Mouse (Mus musculus) olfactory bulb, adult 2 months (tissue): ENCODE data around the gene Bcl7a. TPM values are rescaled to one million over a fixed set of nuclear protein-coding genes. Genes with fewer than 3 reads are reported as not detected.

ENCODE experiments used
- H3K27ac ChIP-seq: fragments of 200-500 bp; 2 replicates; pipeline ENCODE4 v1.5.1; 2012; ENCODE audit warnings: low read depth, low read length; ENCODE audit not compliant: insufficient read depth
- H3K4me1 ChIP-seq: fragments of 200-500 bp; 2 replicates; pipeline ENCODE4 v1.6.1; 2012; ENCODE audit warnings: low read length; ENCODE audit not compliant: control insufficient read depth, insufficient read depth
- H3K4me3 ChIP-seq: fragments of 200-500 bp; 2 replicates; pipeline ENCODE4 v1.5.1; 2012; ENCODE audit warnings: mild to moderate bottlenecking, low read depth, low read length, moderate library complexity; ENCODE audit not compliant: insufficient read depth
- CTCF ChIP-seq: fragments of 200-500 bp; IDR thresholded peaks from 2 replicates; pipeline ENCODE4 v1.5.1; 2012; ENCODE audit warnings: low read depth, mild to moderate bottlenecking, low read length, moderate library complexity; ENCODE audit not compliant: insufficient read depth
- POLR2A ChIP-seq: fragments of 200-500 bp; IDR thresholded peaks from 2 replicates; pipeline ENCODE4 v1.6.1; 2012; ENCODE audit warnings: mild to moderate bottlenecking, low read depth, low read length, moderate library complexity; ENCODE audit not compliant: insufficient read depth
- WGBS: fragments of 180-500 bp; shearing (Covaris S2); methylation state at CpG from one replicate; pipeline ENCODE4 v1.1.7; 2018; 5-methylcytosine and 5-hydroxymethylcytosine counted together
- polyA plus RNA-seq: library from polyadenylated mRNA; stranded (reverse); fragments of >200 nt; gene quantifications from 2 replicates; pipeline ENCODE4 v1.2.4, GENCODE M21; 2012; ENCODE audit warnings: low replicate concordance; ENCODE audit not compliant: missing spikeins, insufficient read depth, insufficient read length

Gene Bcl7a
- polyA plus RNA-seq, 1 experiment, result not detected

- TF ChIP-seq POLR2A (no peak), CTCF (no peak)
- H3K4me3 ChIP-seq, result peak overlapping the region; percentile 65
- peak overlapping the region; percentile 89 for H3K27ac ChIP-seq
- peaks cover 22% of the 10 kb centered on the region for H3K4me1 ChIP-seq
- 3% methylated on average over 22 of the region's 22 CpGs for WGBS
These were observed 2.4 kb downstream of the Bcl7a start for GRCm38 (mm10) chr5:123345853-123346654.

DNA sequence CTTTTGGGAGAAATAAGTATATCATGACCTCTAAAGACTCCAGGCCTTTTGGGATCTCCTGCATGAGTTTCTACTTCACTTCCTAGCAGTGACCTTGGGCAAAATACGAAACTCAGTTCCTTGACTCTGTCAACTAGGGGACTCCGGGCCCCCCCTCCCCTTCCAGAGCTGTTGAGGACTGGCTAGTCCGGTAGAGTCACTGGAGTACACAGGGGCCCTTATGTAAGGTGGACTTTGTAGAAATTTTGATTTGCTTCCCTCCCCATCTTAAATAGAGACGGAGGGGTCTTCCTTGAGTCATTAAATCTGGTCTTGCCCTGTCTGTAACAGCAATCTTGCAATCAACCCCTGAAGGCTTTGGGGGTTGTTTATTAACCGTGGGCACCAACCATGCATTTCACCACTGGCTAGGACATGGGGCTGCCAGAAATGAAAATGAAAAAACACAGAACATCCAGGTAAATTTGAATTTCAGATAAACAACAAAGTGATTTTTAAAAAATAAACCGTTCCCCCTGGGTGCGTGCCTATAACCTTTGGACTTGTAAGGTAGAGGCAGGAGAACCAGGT lies 3.2 kb downstream of the Bcl7a start:
- TF ChIP-seq CTCF (no peak), POLR2A (no peak)
- H3K4me1 ChIP-seq, result peaks cover 28% of the 10 kb centered on the region
- no peak overlapping the region for H3K27ac ChIP-seq

GRCm38 (mm10) chr5:123347985-123348384 lies 4.4 kb downstream of the Bcl7a start:
- Histone ChIP-seq H3K27ac (no peak overlapping the region), H3K4me1 (peaks cover 40% of the 10 kb centered on the region), H3K4me3 (no peak overlapping the region)
- TF ChIP-seq CTCF (no peak), POLR2A (no peak)
- WGBS, result 75% methylated on average over 2 of the region's 2 CpGs

More for the DNA sequence above, 3.2 kb downstream of the Bcl7a start:
- 61% methylated on average over 7 of the region's 7 CpGs for WGBS
- H3K4me3 ChIP-seq, result peak overlapping the region; percentile 65

DNA sequence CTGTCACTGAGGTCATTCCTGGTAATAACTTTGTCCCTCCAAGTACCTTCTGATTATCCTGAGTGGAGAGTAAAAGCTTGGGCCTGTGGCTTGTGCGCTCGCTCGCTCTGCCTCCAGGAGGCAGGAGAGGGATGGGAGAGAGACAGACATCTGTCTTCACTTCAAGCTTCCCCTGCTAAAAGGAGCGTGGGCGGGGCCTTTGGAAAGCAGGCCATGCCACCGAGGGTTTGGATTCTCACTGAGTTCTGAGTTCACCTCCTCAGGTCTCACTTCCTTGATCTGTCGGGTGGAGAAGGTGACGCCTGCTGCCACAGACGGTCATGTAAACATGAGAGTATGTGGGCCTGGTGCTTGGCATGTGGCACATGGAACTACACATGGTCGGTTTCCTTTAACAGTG lies 6.8 kb downstream of the Bcl7a start:
- peaks cover 41% of the 10 kb centered on the region for H3K4me1 ChIP-seq
- 78% methylated on average over 10 of the region's 10 CpGs for WGBS
- no peak overlapping the region for H3K27ac ChIP-seq
- TF ChIP-seq CTCF (no peak), POLR2A (no peak)
- no peak overlapping the region for H3K4me3 ChIP-seq

DNA sequence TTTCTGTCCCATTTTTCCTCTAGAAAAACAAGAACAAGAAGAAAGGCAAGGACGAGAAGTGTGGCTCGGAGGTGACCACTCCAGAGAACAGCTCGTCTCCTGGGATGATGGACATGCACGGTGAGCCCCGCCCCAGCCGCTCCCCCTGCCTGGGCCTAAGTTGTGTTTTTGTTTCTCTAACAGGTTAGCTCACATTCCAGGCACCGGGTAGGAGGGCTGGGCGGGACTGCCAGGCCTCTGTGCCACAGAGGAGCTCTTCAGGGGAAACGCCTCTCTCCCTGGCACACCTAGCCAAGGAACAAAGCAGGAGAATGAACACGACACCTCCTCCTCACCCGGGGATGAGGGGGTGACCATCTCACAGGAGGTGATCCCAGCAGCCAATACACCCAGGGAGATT lies 12.3 kb downstream of the Bcl7a start:
- no peak overlapping the region for H3K27ac ChIP-seq
- TF ChIP-seq CTCF (no peak), POLR2A (no peak)
- H3K4me1 ChIP-seq, result peaks cover 23% of the 10 kb centered on the region
- WGBS, result 79% methylated on average over 11 of the region's 11 CpGs
- no peak overlapping the region for H3K4me3 ChIP-seq

- Histone ChIP-seq H3K27ac (no peak overlapping the region), H3K4me3 (no peak overlapping the region), H3K4me1 (peaks cover 12% of the 10 kb centered on the region)
- TF ChIP-seq CTCF, result no peak
- no peak for TF ChIP-seq POLR2A
- WGBS, result 87% methylated on average over 4 of the region's 4 CpGs
These were observed 13.6 kb downstream of the Bcl7a start for GRCm38 (mm10) chr5:123357253-123357652.

DNA sequence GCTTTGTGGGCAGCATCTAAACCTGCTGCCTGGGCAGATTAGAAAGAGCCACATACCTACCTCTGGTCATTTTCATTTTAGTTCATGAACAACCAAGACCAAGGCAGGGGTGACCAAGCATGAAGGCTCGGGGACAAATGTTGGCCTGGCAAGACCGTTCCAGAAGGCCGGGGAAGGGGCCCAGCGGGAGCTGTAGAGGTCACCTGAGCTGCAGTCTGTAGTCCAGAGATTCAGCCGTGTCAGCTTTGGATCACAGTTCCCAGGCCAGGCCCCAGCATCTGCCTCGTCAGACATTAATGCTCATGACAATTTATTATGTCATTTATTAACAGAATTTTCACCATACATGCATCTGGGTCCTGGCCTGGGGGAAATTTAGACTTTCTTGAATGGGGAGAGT lies 15.8 kb downstream of the Bcl7a start:
- 88% methylated on average over 6 of the region's 6 CpGs for WGBS
- TF ChIP-seq POLR2A (no peak), CTCF (no peak)

GRCm38 (mm10) chr5:123362911-123363310 lies 19.3 kb downstream of the Bcl7a start:
- H3K27ac ChIP-seq, result no peak overlapping the region
- WGBS, result 86% methylated on average over 4 of the region's 4 CpGs
- H3K4me3 ChIP-seq, result no peak overlapping the region
- peaks cover 11% of the 10 kb centered on the region for H3K4me1 ChIP-seq
- no peak for TF ChIP-seq CTCF
- no peak for TF ChIP-seq POLR2A

More for the DNA sequence above, 15.8 kb downstream of the Bcl7a start:
- Histone ChIP-seq H3K4me1 (peaks cover 7% of the 10 kb centered on the region), H3K27ac (no peak overlapping the region), H3K4me3 (no peak overlapping the region)

- peak overlapping the region; percentile 40 for H3K27ac ChIP-seq
- TF ChIP-seq CTCF, result no peak
- no peak for TF ChIP-seq POLR2A
- H3K4me3 ChIP-seq, result no peak overlapping the region
- peaks cover 11% of the 10 kb centered on the region for H3K4me1 ChIP-seq
- 60% methylated on average over 11 of the region's 11 CpGs for WGBS
These were observed 20.8 kb downstream of the Bcl7a start for GRCm38 (mm10) chr5:123364302-123364971.
